Mouse (Mus musculus) heart, embryonic 15.5 days (tissue): ENCODE results near the gene Nr5a1. TPM values are rescaled to one million over a fixed set of nuclear protein-coding genes. Genes with fewer than 3 reads are reported as not detected.

Experiments used
- ATAC-seq: fragments of 200-750 bp; cut with Nextera tagmentation; replicated peaks from 2 replicates; pipeline ENCODE4 v1.8.0; 2017; ENCODE audit warnings: low read depth, moderate TSS enrichment; ENCODE audit not compliant: insufficient number of reproducible peaks, insufficient read depth, low FRiP score
- H3K27ac ChIP-seq: fragments of 300-500 bp; sonication (generic); 2 replicates; pipeline ENCODE4 v1.5.1; 2015; ENCODE audit warnings: mild to moderate bottlenecking, inconsistent platforms
- H3K27me3 ChIP-seq: fragments of 300-500 bp; sonication (generic); 2 replicates; pipeline ENCODE4 v1.6.1; 2015; ENCODE audit warnings: inconsistent platforms
- H3K36me3 ChIP-seq: fragments of 300-500 bp; sonication (generic); 2 replicates; pipeline ENCODE4 v1.6.1; 2015; ENCODE audit warnings: mild to moderate bottlenecking, inconsistent platforms
- H3K4me1 ChIP-seq: fragments of 300-500 bp; sonication (generic); replicated peaks from 2 replicates; pipeline ENCODE4 v1.6.1; 2015; ENCODE audit warnings: inconsistent platforms
- H3K4me2 ChIP-seq: fragments of 300-500 bp; sonication (generic); 2 replicates; pipeline ENCODE4 v1.6.1; 2015; ENCODE audit warnings: inconsistent platforms, mild to moderate bottlenecking, moderate library complexity
- H3K4me3 ChIP-seq: fragments of 300-500 bp; sonication (generic); 2 replicates; pipeline ENCODE4 v1.5.1; 2015; ENCODE audit warnings: mild to moderate bottlenecking, inconsistent platforms
- H3K9ac ChIP-seq: fragments of 300-500 bp; sonication (generic); 2 replicates; pipeline ENCODE4 v1.6.1; 2015; ENCODE audit warnings: mild to moderate bottlenecking, inconsistent platforms
- H3K9me3 ChIP-seq: fragments of 300-500 bp; sonication (generic); replicated peaks from 2 replicates; pipeline ENCODE4 v1.6.1; 2016; ENCODE audit warnings: inconsistent platforms
- WGBS: fragments of 180-500 bp; shearing (Covaris S2); methylation state at CpG from one replicate; pipeline ENCODE4 v1.1.7; 2015; ENCODE audit warnings: mixed read lengths; 5-methylcytosine and 5-hydroxymethylcytosine counted together
- polyA plus RNA-seq: library from polyadenylated mRNA; unstranded; fragments of >200 nt; fragmentation: Nextera tagmentation; extraction: Ambion mirVana; gene quantifications from 2 replicates; pipeline ENCODE4 v1.2.1, GENCODE M21; 2015

Gene Nr5a1
- polyA plus RNA-seq = 0.04 TPM in 1 of 2 replicates, not detected in the other

DNA sequence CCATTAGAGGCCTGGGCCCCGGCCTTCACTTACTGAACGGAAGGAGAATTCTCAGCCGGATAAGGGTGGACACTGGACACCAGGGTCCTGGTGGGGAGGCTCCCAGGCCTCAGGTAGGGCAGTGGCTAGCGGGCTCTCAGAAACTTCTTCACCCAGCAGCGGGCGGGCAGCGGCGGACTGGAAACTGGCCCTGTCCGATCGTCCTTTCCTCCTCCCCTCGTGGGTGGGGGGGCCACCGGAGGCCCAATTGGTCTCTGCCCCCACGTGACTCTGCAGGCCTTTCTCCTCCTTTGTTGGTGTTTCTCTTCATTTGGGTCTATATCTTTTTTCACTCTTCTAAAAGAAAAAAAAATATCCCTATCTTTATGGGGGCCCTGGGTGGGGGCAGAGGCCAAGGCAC, at the start of gene Nr5a1:
Gene Nr5a1, minus strand, starts transcription at position 219 of the 400 bp plus-strand sequence.
- H3K27ac ChIP-seq = no peak within 1 kb of the TSS
- 87% methylated on average over 13 of the region's 13 CpGs for WGBS
- H3K36me3 ChIP-seq = no peaks in the 10 kb centered on the region
- H3K9me3 ChIP-seq = no peaks in the 10 kb centered on the region
- H3K4me3 ChIP-seq = no peak within 1 kb of the TSS
- no peak for ATAC-seq
- H3K27me3 ChIP-seq = peaks cover 63% of the 10 kb centered on the region
- no peak within 1 kb of the TSS for H3K4me2 ChIP-seq
- no peak within 1 kb of the TSS for H3K9ac ChIP-seq
- peaks cover 28% of the 10 kb centered on the region for H3K4me1 ChIP-seq

DNA sequence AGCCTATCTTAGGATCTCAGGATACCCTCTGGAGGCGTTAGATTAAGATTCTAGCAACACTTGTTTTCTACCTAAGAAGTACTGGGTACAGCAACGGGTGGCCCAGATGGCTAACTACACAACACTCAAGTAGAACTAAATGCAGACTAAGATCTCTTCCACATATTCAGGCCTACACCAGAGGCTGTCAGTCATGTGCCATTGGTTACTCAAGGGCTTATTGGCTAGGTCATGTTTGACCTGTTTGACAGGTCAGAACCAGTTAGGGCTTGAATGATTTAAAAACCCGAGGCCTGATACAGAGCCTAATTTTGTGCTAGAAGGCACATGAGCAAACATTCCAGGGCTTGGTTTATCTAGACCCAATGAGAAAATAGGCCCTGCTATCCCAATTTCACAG, 25.5 kb upstream of the Nr5a1 start:
- no peak overlapping the region for H3K4me3 ChIP-seq
- H3K27me3 ChIP-seq = 0 out of 2 replicates have a peak, but pooled peaks cover 5% of the 10 kb centered on the region
- no peaks in the 10 kb centered on the region for H3K9me3 ChIP-seq
- H3K27ac ChIP-seq = no peak overlapping the region
- H3K4me1 ChIP-seq = no peaks in the 10 kb centered on the region
- H3K36me3 ChIP-seq = no peaks in the 10 kb centered on the region
- H3K9ac ChIP-seq = no peak overlapping the region
- 67% methylated on average over 3 of the region's 3 CpGs for WGBS
- no peak for ATAC-seq
- no peak overlapping the region for H3K4me2 ChIP-seq

DNA sequence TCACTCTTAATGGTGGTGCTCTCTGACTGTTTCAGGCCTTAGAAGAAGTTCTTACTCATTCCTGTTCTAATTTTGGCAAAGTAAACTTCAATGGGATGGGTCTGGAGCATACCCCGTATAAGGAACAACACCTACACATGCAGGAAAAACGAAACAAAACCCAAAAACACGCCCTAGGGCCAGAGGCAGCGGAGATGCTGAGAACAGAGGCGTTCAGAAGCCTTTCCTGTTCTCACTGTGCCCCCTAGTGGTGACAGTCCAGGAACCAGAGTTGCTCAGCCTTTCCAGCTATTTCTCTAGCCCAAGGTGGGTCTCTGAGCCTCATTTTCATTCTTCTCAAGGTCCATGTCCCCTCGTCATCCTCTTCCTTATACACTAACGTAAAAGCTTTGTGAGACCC, 25.1 kb upstream of the Nr5a1 start:
- H3K4me3 ChIP-seq = no peak overlapping the region
- H3K27ac ChIP-seq = no peak overlapping the region
- no peak overlapping the region for H3K4me2 ChIP-seq
- WGBS = 19% methylated on average over 7 of the region's 7 CpGs
- ATAC-seq = no peak; the same call in 1 of the 2 replicates
- H3K9ac ChIP-seq = no peak overlapping the region
- H3K36me3 ChIP-seq = no peaks in the 10 kb centered on the region
- H3K9me3 ChIP-seq = no peaks in the 10 kb centered on the region
- no peaks in the 10 kb centered on the region for H3K4me1 ChIP-seq
- 0 out of 2 replicates have a peak, but pooled peaks cover 5% of the 10 kb centered on the region for H3K27me3 ChIP-seq

DNA sequence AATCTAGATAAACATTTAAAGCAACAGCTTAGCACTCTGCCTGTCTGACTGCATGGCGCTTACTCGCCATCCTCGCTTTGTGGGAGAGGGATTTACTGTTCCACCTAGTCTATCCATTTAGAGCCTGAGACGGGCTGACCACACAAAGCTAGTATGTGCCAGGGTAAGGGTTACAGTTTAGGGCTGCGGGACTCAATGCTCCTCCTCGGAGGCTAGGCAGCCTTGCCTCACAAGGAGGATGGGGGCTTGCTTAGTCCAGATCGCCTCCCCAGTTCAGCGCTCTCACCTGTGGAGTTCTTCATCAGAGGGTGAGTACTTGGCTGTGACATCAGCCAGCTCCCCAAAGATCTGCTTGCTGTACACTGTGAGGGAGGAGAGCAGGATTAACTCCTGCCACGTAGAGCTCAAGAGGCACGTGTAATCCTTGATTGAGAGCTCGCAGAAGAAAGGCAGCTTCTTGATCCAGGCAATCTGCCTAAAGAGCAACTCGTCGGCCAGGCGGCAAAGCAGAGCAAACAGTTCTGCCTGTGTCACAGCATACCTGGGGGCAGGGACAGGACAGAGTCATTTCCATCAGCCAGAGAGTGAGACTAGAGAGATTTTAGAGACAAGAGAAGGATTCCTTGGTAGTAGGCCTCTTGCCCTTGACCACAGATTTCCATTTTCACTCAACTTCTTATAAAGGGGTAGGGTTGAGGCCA, 24.4 kb upstream of the Nr5a1 start:
- no peaks in the 10 kb centered on the region for H3K9me3 ChIP-seq
- H3K4me2 ChIP-seq = no peak overlapping the region
- H3K27ac ChIP-seq = no peak overlapping the region
- H3K36me3 ChIP-seq = no peaks in the 10 kb centered on the region
- no peak for ATAC-seq
- H3K4me3 ChIP-seq = no peak overlapping the region
- H3K4me1 ChIP-seq = no peaks in the 10 kb centered on the region
- 80% methylated on average over 14 of the region's 14 CpGs for WGBS
- 0 out of 2 replicates have a peak, but pooled peaks cover 5% of the 10 kb centered on the region for H3K27me3 ChIP-seq
- no peak overlapping the region for H3K9ac ChIP-seq

DNA sequence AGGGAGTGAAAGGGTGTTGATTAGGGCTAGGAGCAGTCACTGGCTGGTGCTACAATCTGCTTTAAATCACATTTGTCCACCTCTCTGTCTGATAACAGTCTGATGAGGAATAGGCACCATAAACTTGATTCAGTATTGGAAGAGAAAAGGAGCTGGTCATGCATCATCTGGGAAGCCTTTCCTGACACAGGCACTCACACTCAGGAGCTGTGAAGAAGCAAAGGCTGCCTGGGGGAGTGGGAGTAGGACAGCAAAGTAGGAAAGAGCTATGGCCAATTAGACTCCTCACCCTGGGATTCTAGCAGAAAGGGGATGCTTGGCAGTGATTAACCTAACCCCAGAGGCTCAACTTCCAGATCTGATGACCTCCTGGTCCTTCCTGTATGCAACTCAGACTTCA, 21.4 kb upstream of the Nr5a1 start:
- H3K27me3 ChIP-seq = 0 out of 2 replicates have a peak, but pooled peaks cover 5% of the 10 kb centered on the region
- H3K4me1 ChIP-seq = no peaks in the 10 kb centered on the region
- H3K36me3 ChIP-seq = no peaks in the 10 kb centered on the region
- no peak overlapping the region for H3K27ac ChIP-seq
- H3K4me2 ChIP-seq = no peak overlapping the region
- H3K9ac ChIP-seq = no peak overlapping the region
- ATAC-seq = no peak
- H3K9me3 ChIP-seq = no peaks in the 10 kb centered on the region
- H3K4me3 ChIP-seq = no peak overlapping the region

DNA sequence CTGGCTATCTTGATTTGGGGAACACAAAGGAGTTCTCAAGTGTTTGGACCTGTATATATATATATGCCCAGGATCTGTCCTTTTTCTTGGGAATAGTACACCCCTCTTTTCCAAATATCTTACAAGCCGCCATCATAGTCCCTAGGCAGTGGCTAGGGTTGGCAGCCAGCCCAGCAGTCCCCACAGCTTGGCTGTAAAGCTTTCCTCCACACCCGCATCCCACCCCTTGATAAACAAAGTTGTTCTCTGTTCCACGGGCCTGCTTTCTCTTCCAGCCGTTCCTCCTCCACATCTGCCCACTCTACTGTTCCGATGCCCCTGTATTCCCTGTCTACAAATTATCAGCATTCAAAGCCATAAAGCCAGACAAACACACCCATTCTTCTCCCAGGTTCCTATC, 20.4 kb upstream of the Nr5a1 start:
- H3K27ac ChIP-seq = no peak overlapping the region
- no peak for ATAC-seq
- H3K9ac ChIP-seq = no peak overlapping the region
- H3K36me3 ChIP-seq = no peaks in the 10 kb centered on the region
- H3K4me2 ChIP-seq = no peak overlapping the region
- H3K27me3 ChIP-seq = 0 out of 2 replicates have a peak, but pooled peaks cover 5% of the 10 kb centered on the region
- 48% methylated on average over 5 of the region's 5 CpGs for WGBS
- H3K9me3 ChIP-seq = no peaks in the 10 kb centered on the region
- H3K4me1 ChIP-seq = no peaks in the 10 kb centered on the region
- no peak overlapping the region for H3K4me3 ChIP-seq

DNA sequence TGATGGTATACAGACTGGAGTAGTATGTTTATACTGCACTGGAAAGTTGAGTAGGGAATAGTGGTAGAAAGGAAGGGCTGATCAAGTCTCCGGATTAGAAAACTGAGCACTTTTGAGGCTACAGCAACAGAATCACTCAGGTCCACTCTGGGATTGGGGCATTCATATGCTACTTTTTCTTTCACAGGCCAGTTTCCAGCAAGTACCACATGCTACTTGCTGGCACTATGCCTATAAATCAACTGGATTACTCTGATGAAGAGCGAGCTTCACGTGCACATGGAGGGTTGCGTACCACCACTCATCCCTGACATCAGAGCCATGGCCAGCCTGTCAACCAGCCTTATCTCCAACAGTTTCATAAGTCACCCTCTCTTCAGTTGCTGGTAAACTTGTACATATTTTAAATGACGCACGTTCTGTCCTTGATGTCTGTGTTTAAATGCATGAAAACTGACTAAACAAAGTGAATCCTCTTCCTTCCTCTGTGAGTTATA, 16.0 kb upstream of the Nr5a1 start:
- Histone ChIP-seq H3K4me2 (no peak overlapping the region), H3K4me1 (no peaks in the 10 kb centered on the region), H3K27me3 (no peaks in the 10 kb centered on the region), H3K9ac (no peak overlapping the region), H3K27ac (no peak overlapping the region), H3K4me3 (no peak overlapping the region), H3K36me3 (no peaks in the 10 kb centered on the region), H3K9me3 (no peaks in the 10 kb centered on the region)
- 92% methylated on average over 6 of the region's 6 CpGs for WGBS
- no peak for ATAC-seq

DNA sequence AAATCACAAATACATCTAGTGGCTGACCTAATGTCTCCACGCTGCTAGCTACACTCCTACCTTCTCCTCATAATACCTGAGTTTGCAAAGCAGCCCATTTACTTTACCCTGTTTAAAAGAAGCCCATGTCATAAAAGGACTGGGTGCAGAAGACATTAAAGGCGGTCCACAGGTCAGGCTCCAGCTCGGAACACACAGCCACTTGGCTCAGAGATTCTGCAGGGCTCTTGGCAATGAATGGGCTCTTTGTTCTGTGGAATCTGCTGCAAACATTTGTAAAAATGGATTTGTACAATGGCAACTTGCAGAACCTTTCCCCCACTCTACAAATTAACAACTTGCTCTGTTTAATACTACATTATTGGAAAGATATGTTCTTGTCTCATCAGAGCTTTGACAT, 11.1 kb upstream of the Nr5a1 start:
- WGBS = 59% methylated on average over 3 of the region's 3 CpGs
- H3K36me3 ChIP-seq = no peaks in the 10 kb centered on the region
- no peak overlapping the region for H3K4me2 ChIP-seq
- no peaks in the 10 kb centered on the region for H3K9me3 ChIP-seq
- no peak overlapping the region for H3K4me3 ChIP-seq
- H3K27ac ChIP-seq = no peak overlapping the region
- no peak for ATAC-seq
- no peak overlapping the region for H3K9ac ChIP-seq
- no peaks in the 10 kb centered on the region for H3K4me1 ChIP-seq
- no peaks in the 10 kb centered on the region for H3K27me3 ChIP-seq

DNA sequence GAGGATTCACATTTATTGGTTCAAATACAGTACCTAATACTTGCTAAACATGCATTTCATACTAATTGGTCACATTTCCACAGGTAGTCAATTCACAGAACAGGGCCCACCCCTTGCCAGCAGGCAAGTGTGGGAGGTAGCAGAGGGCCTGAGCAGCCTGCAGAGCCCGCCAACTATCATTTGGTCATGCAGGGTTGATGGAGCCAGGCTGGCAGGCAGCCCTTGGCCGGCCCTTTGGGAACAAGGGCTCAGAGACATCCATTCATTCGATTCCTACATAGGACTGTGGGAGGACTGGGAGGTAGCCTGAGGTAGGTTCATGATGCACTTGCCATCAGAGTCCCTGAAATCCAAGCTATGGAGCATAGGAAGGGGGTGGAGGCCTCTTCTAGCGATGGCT, 9.0 kb upstream of the Nr5a1 start:
- Histone ChIP-seq H3K4me1 (peaks cover 10% of the 10 kb centered on the region; the same call in 1 of the 2 replicates), H3K4me3 (no peak overlapping the region), H3K27ac (no peak overlapping the region), H3K27me3 (no peaks in the 10 kb centered on the region; the same call in 1 of the 2 replicates), H3K4me2 (no peak overlapping the region), H3K9me3 (no peaks in the 10 kb centered on the region), H3K9ac (no peak overlapping the region), H3K36me3 (no peaks in the 10 kb centered on the region)
- no peak for ATAC-seq
- WGBS = 76% methylated on average over 4 of the region's 4 CpGs

DNA sequence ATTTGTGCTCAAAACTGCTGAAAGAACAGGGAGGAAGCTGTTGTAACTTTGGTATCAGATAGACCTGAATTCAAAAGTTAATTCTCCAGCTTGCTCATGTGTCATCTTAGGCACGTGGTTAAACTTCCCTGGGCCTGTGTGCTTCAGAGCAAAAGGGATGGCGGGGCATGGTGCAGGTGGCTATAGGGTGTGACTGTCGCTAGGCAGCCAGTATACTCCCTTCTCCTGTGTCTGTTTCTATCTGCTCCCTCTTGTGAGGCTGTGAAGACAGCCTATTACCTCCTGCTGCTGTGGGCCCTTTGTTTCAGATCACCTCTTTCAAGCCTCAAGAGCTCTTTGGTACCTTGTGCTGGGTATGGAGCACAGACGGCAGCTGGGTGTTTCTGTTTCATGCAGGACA, 7.7 kb upstream of the Nr5a1 start:
- Histone ChIP-seq H3K36me3 (no peaks in the 10 kb centered on the region), H3K4me1 (peaks cover 10% of the 10 kb centered on the region; the same call in 1 of the 2 replicates), H3K9me3 (no peaks in the 10 kb centered on the region), H3K4me3 (no peak overlapping the region), H3K4me2 (no peak overlapping the region), H3K27ac (no peak overlapping the region), H3K27me3 (no peaks in the 10 kb centered on the region; the same call in 1 of the 2 replicates), H3K9ac (no peak overlapping the region)
- WGBS = 59% methylated on average over 4 of the region's 4 CpGs
- no peak for ATAC-seq

DNA sequence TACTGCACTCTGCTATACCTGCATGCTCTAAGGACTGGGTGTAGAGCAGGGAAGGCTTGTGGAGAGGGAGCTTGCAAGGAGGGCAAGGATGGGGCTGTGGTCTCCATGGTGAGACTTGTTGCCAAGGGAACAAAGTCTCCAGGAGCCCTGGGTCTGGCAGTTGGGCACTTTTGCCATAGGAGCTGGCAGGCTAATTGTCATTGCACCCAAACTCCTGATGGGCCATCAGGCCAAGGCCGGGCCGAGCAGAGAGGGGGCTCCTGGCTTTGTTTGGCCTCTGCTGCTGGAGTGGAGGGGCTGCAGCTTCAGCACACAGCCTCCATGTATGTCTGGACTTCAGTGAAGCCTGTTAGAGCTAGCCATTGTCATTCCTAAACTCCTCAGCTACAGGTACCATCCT, 6.3 kb upstream of the Nr5a1 start:
- peaks cover 6% of the 10 kb centered on the region; the same call in 1 of the 2 replicates for H3K27me3 ChIP-seq
- WGBS = 84% methylated on average over 2 of the region's 2 CpGs
- ATAC-seq = no peak
- H3K9ac ChIP-seq = no peak overlapping the region
- no peak overlapping the region for H3K4me3 ChIP-seq
- no peaks in the 10 kb centered on the region for H3K9me3 ChIP-seq
- no peak overlapping the region for H3K27ac ChIP-seq
- no peaks in the 10 kb centered on the region for H3K36me3 ChIP-seq
- H3K4me1 ChIP-seq = peaks cover 10% of the 10 kb centered on the region; the same call in 1 of the 2 replicates
- H3K4me2 ChIP-seq = no peak overlapping the region

DNA sequence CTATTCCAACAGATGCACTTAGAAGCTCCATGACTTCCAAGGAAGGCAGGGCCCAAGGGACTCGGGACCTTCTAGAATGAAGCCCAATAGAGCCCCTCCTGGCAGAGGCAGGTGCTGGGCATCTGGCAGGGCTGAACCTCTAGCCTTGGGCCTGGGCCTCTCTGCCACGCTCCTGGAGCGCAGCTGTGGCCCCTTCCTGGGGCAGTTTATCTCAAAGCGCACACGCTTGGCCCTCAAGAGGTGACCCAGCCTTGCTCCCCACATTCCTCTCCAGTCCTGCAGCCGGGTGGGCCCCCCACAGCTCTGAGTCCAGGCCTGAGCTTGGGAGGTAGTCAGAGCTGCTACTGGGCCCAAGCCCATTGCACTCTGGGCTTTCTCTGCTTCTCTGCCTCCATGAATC, 5.0 kb upstream of the Nr5a1 start:
- Histone ChIP-seq H3K27ac (no peak overlapping the region), H3K4me1 (peaks cover 10% of the 10 kb centered on the region; the same call in 1 of the 2 replicates), H3K9me3 (no peaks in the 10 kb centered on the region), H3K36me3 (no peaks in the 10 kb centered on the region), H3K27me3 (peaks cover 12% of the 10 kb centered on the region), H3K9ac (no peak overlapping the region), H3K4me2 (no peak overlapping the region), H3K4me3 (no peak overlapping the region)
- ATAC-seq = no peak
- 52% methylated on average over 6 of the region's 6 CpGs for WGBS
